Mouse (Mus musculus) heart, embryonic 11.5 days (tissue): ENCODE measurements at regions not wholly inside any gene's neighbourhood (a gene's known extent, or its start where the extent isn't known, plus 50 kb on each side); places are given as distances from the start of the nearest gene placed in this dataset.

ENCODE experiments used
- ATAC-seq: fragments of 200-750 bp; cut with Nextera tagmentation; replicated peaks from 2 replicates; pipeline ENCODE4 v1.8.0; 2017; ENCODE audit warnings: moderate library complexity; ENCODE audit not compliant: insufficient number of reproducible peaks, low FRiP score, low TSS enrichment
- H3K27ac ChIP-seq: fragments of 300-500 bp; sonication (generic); 2 replicates; pipeline ENCODE4 v1.5.1; 2014; ENCODE audit warnings: mild to moderate bottlenecking, low read depth, low read length
- H3K27me3 ChIP-seq: fragments of 300-500 bp; sonication (generic); 2 replicates; pipeline ENCODE4 v1.6.1; 2014; ENCODE audit warnings: mild to moderate bottlenecking, low read length, mixed read lengths; ENCODE audit not compliant: control insufficient read depth, insufficient read depth
- H3K36me3 ChIP-seq: fragments of 300-500 bp; sonication (generic); 2 replicates; pipeline ENCODE4 v1.6.1; 2014; ENCODE audit warnings: mild to moderate bottlenecking, low read length, moderate library complexity, mixed read lengths; ENCODE audit not compliant: control insufficient read depth, insufficient read depth
- H3K4me1 ChIP-seq: fragments of 300-500 bp; sonication (generic); 2 replicates; pipeline ENCODE4 v1.6.1; 2014; ENCODE audit warnings: low read length; ENCODE audit not compliant: control insufficient read depth, insufficient read depth
- H3K4me2 ChIP-seq: fragments of 300-500 bp; sonication (generic); 2 replicates; pipeline ENCODE4 v1.6.1; 2014; ENCODE audit warnings: mild to moderate bottlenecking, moderate library complexity
- H3K4me3 ChIP-seq: fragments of 300-500 bp; sonication (generic); 2 replicates; pipeline ENCODE4 v1.5.1; 2014; ENCODE audit warnings: low read depth, low read length
- H3K9ac ChIP-seq: fragments of 300-500 bp; sonication (generic); 2 replicates; pipeline ENCODE4 v1.6.1; 2014; ENCODE audit warnings: mild to moderate bottlenecking, low read depth, low read length, moderate library complexity
- H3K9me3 ChIP-seq: fragments of 300-500 bp; sonication (generic); replicated peaks from 2 replicates; pipeline ENCODE4 v1.6.1; 2016; ENCODE audit warnings: low read length; ENCODE audit not compliant: control insufficient read depth
- WGBS: fragments of 180-500 bp; shearing (Covaris S2); extraction: QIAGEN DNeasy Blood & Tissue Kit; methylation state at CpG from one replicate; pipeline ENCODE4 v1.1.7; 2014; ENCODE audit not compliant: insufficient replicate concordance; 5-methylcytosine and 5-hydroxymethylcytosine counted together

GRCm38 (mm10) chr6:13305873-13306272 lies 81.1 kb upstream of the Vwde start:
- no peak for ATAC-seq
- no peak overlapping the region for H3K9ac ChIP-seq
- H3K9me3 ChIP-seq: no peaks in the 10 kb centered on the region
- H3K4me2 ChIP-seq: no peak overlapping the region
- no peak overlapping the region for H3K4me3 ChIP-seq
- 82% methylated on average over 5 of the region's 5 CpGs for WGBS
- H3K4me1 ChIP-seq: no peaks in the 10 kb centered on the region
- H3K27me3 ChIP-seq: no peaks in the 10 kb centered on the region
- H3K27ac ChIP-seq: no peak overlapping the region
- no peaks in the 10 kb centered on the region for H3K36me3 ChIP-seq

GRCm38 (mm10) chr6:13298171-13298570 lies 73.4 kb upstream of the Vwde start:
- H3K9ac ChIP-seq: no peak overlapping the region
- no peaks in the 10 kb centered on the region for H3K27me3 ChIP-seq
- ATAC-seq: no peak
- no peak overlapping the region for H3K4me3 ChIP-seq
- H3K4me1 ChIP-seq: no peaks in the 10 kb centered on the region
- WGBS: 79% methylated on average over 3 of the region's 3 CpGs
- H3K4me2 ChIP-seq: no peak overlapping the region
- no peaks in the 10 kb centered on the region for H3K9me3 ChIP-seq
- no peaks in the 10 kb centered on the region for H3K36me3 ChIP-seq
- H3K27ac ChIP-seq: no peak overlapping the region

- Histone ChIP-seq H3K36me3 (no peaks in the 10 kb centered on the region), H3K27me3 (no peaks in the 10 kb centered on the region), H3K27ac (no peak overlapping the region), H3K4me3 (no peak overlapping the region), H3K9me3 (no peaks in the 10 kb centered on the region), H3K4me2 (no peak overlapping the region), H3K4me1 (no peaks in the 10 kb centered on the region), H3K9ac (no peak overlapping the region)
- 77% methylated on average over 3 of the region's 3 CpGs for WGBS
- no peak for ATAC-seq
Observed at GRCm38 (mm10) chr6:13297110-13297509, 72.3 kb upstream of the Vwde start.

GRCm38 (mm10) chr6:13296041-13296440 lies 71.3 kb upstream of the Vwde start:
- ATAC-seq: no peak
- Histone ChIP-seq H3K27ac (no peak overlapping the region), H3K4me2 (no peak overlapping the region), H3K9ac (no peak overlapping the region), H3K36me3 (no peaks in the 10 kb centered on the region), H3K4me3 (no peak overlapping the region), H3K27me3 (no peaks in the 10 kb centered on the region), H3K9me3 (no peaks in the 10 kb centered on the region), H3K4me1 (no peaks in the 10 kb centered on the region)
- WGBS: 82% methylated on average over 2 of the region's 2 CpGs

GRCm38 (mm10) chr6:13294393-13294792 lies 69.6 kb upstream of the Vwde start:
- Histone ChIP-seq H3K4me3 (no peak overlapping the region), H3K36me3 (no peaks in the 10 kb centered on the region), H3K27ac (no peak overlapping the region), H3K4me2 (no peak overlapping the region), H3K9me3 (no peaks in the 10 kb centered on the region), H3K9ac (no peak overlapping the region), H3K4me1 (no peaks in the 10 kb centered on the region), H3K27me3 (no peaks in the 10 kb centered on the region)
- ATAC-seq: no peak
- 68% methylated on average over 4 of the region's 4 CpGs for WGBS

GRCm38 (mm10) chr6:13288500-13288899 lies 63.7 kb upstream of the Vwde start:
- ATAC-seq: peak; percentile 69
- no peak overlapping the region for H3K4me3 ChIP-seq
- no peak overlapping the region for H3K9ac ChIP-seq
- WGBS: 29% methylated on average over 1 of the region's 1 CpGs
- no peak overlapping the region for H3K27ac ChIP-seq
- no peaks in the 10 kb centered on the region for H3K36me3 ChIP-seq
- no peaks in the 10 kb centered on the region for H3K27me3 ChIP-seq
- no peak overlapping the region for H3K4me2 ChIP-seq
- H3K9me3 ChIP-seq: no peaks in the 10 kb centered on the region
- no peaks in the 10 kb centered on the region for H3K4me1 ChIP-seq

GRCm38 (mm10) chr6:13287812-13288211 lies 63.0 kb upstream of the Vwde start:
- ATAC-seq: no peak
- Histone ChIP-seq H3K27me3 (no peaks in the 10 kb centered on the region), H3K9me3 (no peaks in the 10 kb centered on the region), H3K9ac (no peak overlapping the region), H3K36me3 (no peaks in the 10 kb centered on the region), H3K4me2 (no peak overlapping the region), H3K4me1 (no peaks in the 10 kb centered on the region), H3K4me3 (no peak overlapping the region), H3K27ac (no peak overlapping the region)
- 73% methylated on average over 4 of the region's 4 CpGs for WGBS

- H3K9me3 ChIP-seq: no peaks in the 10 kb centered on the region
- no peak overlapping the region for H3K4me3 ChIP-seq
- no peak overlapping the region for H3K4me2 ChIP-seq
- H3K27ac ChIP-seq: no peak overlapping the region
- H3K9ac ChIP-seq: no peak overlapping the region
- 40% methylated on average over 6 of the region's 6 CpGs for WGBS
- H3K36me3 ChIP-seq: no peaks in the 10 kb centered on the region
- H3K4me1 ChIP-seq: no peaks in the 10 kb centered on the region
- no peaks in the 10 kb centered on the region for H3K27me3 ChIP-seq
- ATAC-seq: no peak
Observed at GRCm38 (mm10) chr6:13286542-13287273, 61.9 kb upstream of the Vwde start.

- Histone ChIP-seq H3K4me1 (no peaks in the 10 kb centered on the region), H3K9me3 (no peaks in the 10 kb centered on the region), H3K27ac (no peak overlapping the region), H3K9ac (no peak overlapping the region), H3K27me3 (no peaks in the 10 kb centered on the region), H3K36me3 (no peaks in the 10 kb centered on the region), H3K4me3 (no peak overlapping the region), H3K4me2 (no peak overlapping the region)
- no peak for ATAC-seq
- 1% methylated on average over 3 of the region's 3 CpGs for WGBS
Observed at GRCm38 (mm10) chr6:13280835-13281234, 56.1 kb upstream of the Vwde start.
